Mouse (Mus musculus): ENCODE results near the gene Wdr25. TPM values are rescaled to one million over a fixed set of nuclear protein-coding genes. Genes with fewer than 3 reads are reported as not detected.

Gene Wdr25
- total and polyA plus RNA-seq, 3 experiments: 8.7 to 10.8 TPM; not detected in 1

GRCm38 (mm10) chr12:108926606-108927111 is 33.2 kb downstream of the Wdr25 start:
- Histone ChIP-seq H3K9ac (ENCODE audit: control insufficient read depth, low read depth, low read length, poor library complexity, severe bottlenecking) (no peak overlapping the region), H3K36me3 (ENCODE audit: control insufficient read depth in 1 of 2, insufficient read depth in 2 of 2, low read length in 2 of 2) (no peaks in the 10 kb centered on the region)
- TF ChIP-seq MYB (IDR thresholded peaks at IDR 0.05; ENCODE audit: low read depth, low read length) (no peak), ZC3H11A (IDR thresholded peaks at IDR 0.05; ENCODE audit: low read depth, low read length) (no peak), POLR2AphosphoS2 (IDR thresholded peaks at IDR 0.05; ENCODE audit: low read length) (no peak), CHD2 (IDR thresholded peaks at IDR 0.05; ENCODE audit: low read length) (no peak), ETS1 (IDR thresholded peaks at IDR 0.05; ENCODE audit: low read depth, low read length) (no peak), POLR2A (IDR thresholded peaks at IDR 0.05; ENCODE audit: control insufficient read depth in 1 of 2, insufficient read depth in 1 of 2, low read depth in 1 of 2, low read length in 2 of 2, poor library complexity in 1 of 2) (no peak), MXI1 (IDR thresholded peaks at IDR 0.05; ENCODE audit: low read depth, low read length) (no peak), ELF1 (IDR thresholded peaks at IDR 0.05; ENCODE audit: low read depth, low read length) (no peak), MAX (IDR thresholded peaks at IDR 0.05; ENCODE audit: low read length) (no peak)

DNA sequence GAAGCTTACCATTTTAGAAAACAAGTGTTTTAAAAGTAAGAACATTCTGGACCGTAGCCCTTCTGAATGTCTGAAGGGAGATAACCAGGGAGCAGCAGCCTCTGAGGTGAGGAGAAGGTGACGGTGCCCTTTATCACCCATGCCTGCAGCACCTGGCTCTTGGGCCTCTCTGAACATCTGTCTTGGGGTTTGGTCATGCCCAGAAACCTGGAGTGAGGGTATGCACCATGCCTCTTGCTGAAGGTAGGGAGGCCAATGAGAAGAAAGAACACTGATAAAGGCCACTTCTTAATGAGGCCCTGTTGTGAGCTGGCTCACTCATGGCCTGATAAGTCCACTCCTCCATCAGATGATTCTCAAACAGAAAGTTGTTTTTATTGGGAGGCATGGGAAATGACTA is 34.8 kb downstream of the Wdr25 start:
- DNase-seq (ENCODE audit: low read depth, low spot score): no peak
- Histone ChIP-seq H3K4me3 (ENCODE audit: control insufficient read depth in 1 of 2, insufficient read depth in 1 of 2, low read depth in 2 of 2, low read length in 2 of 2) (no peak overlapping the region), H3K9me3 (replicated peaks; ENCODE audit: insufficient read depth, low read length) (no peaks in the 10 kb centered on the region), H3K27ac (ENCODE audit: control insufficient read depth, low read depth, low read length) (no peak overlapping the region), H3K27me3 (ENCODE audit: control insufficient read depth in 1 of 2, insufficient read depth in 2 of 2, low read length in 2 of 2) (no peaks in the 10 kb centered on the region), H3K9ac (ENCODE audit: control insufficient read depth, low read depth, low read length, poor library complexity, severe bottlenecking) (no peak overlapping the region), H3K36me3 (ENCODE audit: control insufficient read depth in 1 of 2, insufficient read depth in 2 of 2, low read length in 2 of 2) (no peaks in the 10 kb centered on the region), H3K4me1 (ENCODE audit: control insufficient read depth in 1 of 2, insufficient read depth in 2 of 2, low read length in 2 of 2) (no peaks in the 10 kb centered on the region), H3K79me2 (ENCODE audit: control insufficient read depth, insufficient read depth, low read length, poor library complexity) (no peaks in the 10 kb centered on the region)
- TF ChIP-seq TCF12 (IDR thresholded peaks at IDR 0.05; ENCODE audit: low read depth, low read length) (no peak), UBTF (IDR thresholded peaks at IDR 0.05; ENCODE audit: borderline replicate concordance, insufficient read depth, low read depth, low read length) (no peak), HCFC1 (IDR thresholded peaks at IDR 0.05; ENCODE audit: low read depth, low read length) (no peak), ETS1 (IDR thresholded peaks at IDR 0.05; ENCODE audit: low read depth, low read length) (no peak), SMC3 (IDR thresholded peaks at IDR 0.05; ENCODE audit: low read depth, low read length) (no peak), ELF1 (IDR thresholded peaks at IDR 0.05; ENCODE audit: low read depth, low read length) (no peak), ZC3H11A (IDR thresholded peaks at IDR 0.05; ENCODE audit: low read depth, low read length) (no peak), USF2 (IDR thresholded peaks at IDR 0.05; ENCODE audit: borderline replicate concordance in 1 of 2, insufficient read depth in 1 of 2, low read depth in 1 of 2, low read length in 2 of 2) (no peak), ZNF384 (IDR thresholded peaks at IDR 0.05; ENCODE audit: low read depth, low read length) (no peak)

More at GRCm38 (mm10) chr12:108926606-108927111, 33.2 kb downstream of the Wdr25 start:
- Histone ChIP-seq H3K27me3 (ENCODE audit: control insufficient read depth in 1 of 2, insufficient read depth in 2 of 2, low read length in 2 of 2) (no peaks in the 10 kb centered on the region), H3K9me3 (replicated peaks; ENCODE audit: insufficient read depth, low read length) (no peaks in the 10 kb centered on the region), H3K4me3 (ENCODE audit: control insufficient read depth in 1 of 2, insufficient read depth in 1 of 2, low read depth in 2 of 2, low read length in 2 of 2) (no peak overlapping the region), H3K79me2 (ENCODE audit: control insufficient read depth, insufficient read depth, low read length, poor library complexity) (no peaks in the 10 kb centered on the region), H3K27ac (ENCODE audit: control insufficient read depth, low read depth, low read length) (no peak overlapping the region), H3K4me1 (ENCODE audit: control insufficient read depth in 1 of 2, insufficient read depth in 2 of 2, low read length in 2 of 2) (no peaks in the 10 kb centered on the region)
- DNase-seq (ENCODE audit: low read depth, low spot score): no peak
